Mouse (Mus musculus) bone marrow macrophage, adult 2 months (primary cell): ENCODE measurements around the gene Tmbim4.

Experiments used
- CTCF ChIP-seq: IDR thresholded peaks from 2 replicates; pipeline ENCODE4 v1.5.1; 2012; ENCODE audit warnings: low read depth, mild to moderate bottlenecking, low read length, moderate library complexity
- POLR2A ChIP-seq: IDR thresholded peaks from 2 replicates; pipeline ENCODE4 v1.6.1; 2012; ENCODE audit warnings: mild to moderate bottlenecking, low read depth, low read length, borderline replicate concordance

DNA sequence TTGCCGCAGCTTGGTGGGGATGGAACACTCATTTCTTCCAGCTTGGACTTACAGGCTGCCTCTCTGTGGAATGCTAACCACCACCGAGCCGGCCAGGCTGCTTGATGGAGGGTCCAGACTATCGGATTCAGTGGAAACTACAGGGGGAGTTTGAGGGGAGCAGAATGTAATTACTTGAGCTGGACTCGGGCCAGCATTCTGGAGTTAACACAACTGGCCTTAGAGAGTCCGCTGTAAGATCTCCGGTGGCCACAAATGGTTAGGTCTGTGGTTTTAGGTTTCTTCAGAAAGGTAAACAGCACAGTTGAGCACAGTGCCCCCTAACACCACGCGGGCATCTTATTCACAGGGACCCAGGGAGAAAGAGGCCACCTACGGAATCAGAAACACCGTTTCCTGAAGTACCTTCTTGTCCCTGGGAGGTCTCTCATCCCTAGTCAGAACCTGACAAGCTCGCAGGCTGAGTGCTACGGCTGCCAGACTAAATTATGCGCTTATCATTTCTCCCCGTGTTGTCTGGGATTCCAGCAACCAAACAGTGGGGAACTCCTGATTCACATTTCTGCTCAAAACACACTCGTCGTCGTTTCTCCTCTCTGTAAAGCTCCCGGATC lies 71.0 kb downstream of the Tmbim4 start:
- no peak for TF ChIP-seq POLR2A
- no peak for TF ChIP-seq CTCF
